24 mouse cellular contexts compared by ENCODE assay signal in genomic region chr13:113622865-113623255, GRCm38 (mm10). TPM values are rescaled to one million over a fixed set of nuclear protein-coding genes. Genes with fewer than 3 reads are reported as not detected.
DNase-seq lines count a peak whose midpoint lies in the region; ATAC-seq lines count a peak whose summit lies in the region.
"Had no signal": no experiment of that assay in that cellular context is flagged by ENCODE, and none has a peak within 500 bp of the region (broad histone marks: within the 10 kb centered on the region; RNA-seq: fewer than 3 reads in every experiment).

No protein-coding gene starts in this region.

- no peaks in the 10 kb centered on the region for H3K36me3 ChIP-seq in kidney, embryonic 16.5 days (ENCODE audit: insufficient read depth, low read length)
- H3K36me3 ChIP-seq: embryonic facial prominence, embryonic 15.5 days; forebrain, embryonic 12.5 days; heart, embryonic 12.5 days; midbrain, embryonic 12.5 days; neural tube, embryonic 15.5 days; stomach, embryonic 15.5 days had no signal

- no peak overlapping the region for H3K4me3 ChIP-seq in kidney, embryonic 16.5 days (ENCODE audit: low read length)
- H3K4me3 ChIP-seq: embryonic facial prominence, embryonic 15.5 days; forebrain, embryonic 12.5 days; heart, embryonic 12.5 days; midbrain, embryonic 12.5 days; neural tube, embryonic 15.5 days; stomach, embryonic 15.5 days had no signal

- ATAC-seq in kidney, embryonic 16.5 days (ENCODE audit: low FRiP score, low TSS enrichment) = no peak
- peak; percentile 78 for ATAC-seq in granulocyte monocyte progenitor cell, adult 5-6 weeks (replicated peaks; ENCODE audit: poor library complexity, severe bottlenecking)

- 72% methylated on average over 8 of the region's 8 CpGs for WGBS in kidney, embryonic 16.5 days

- H3K27ac ChIP-seq in kidney, embryonic 16.5 days (ENCODE audit: low read length) = peak overlapping the region; percentile 36; the same call in 1 of the 2 replicates
- H3K27ac ChIP-seq: embryonic facial prominence, embryonic 15.5 days; forebrain, embryonic 12.5 days; liver, embryonic 14.5 days; midbrain, embryonic 12.5 days; neural tube, embryonic 15.5 days; stomach, embryonic 15.5 days had no signal

- H3K27me3 ChIP-seq in kidney, embryonic 16.5 days (ENCODE audit: insufficient read depth, low read length) = no peaks in the 10 kb centered on the region
- H3K27me3 ChIP-seq: embryonic facial prominence, embryonic 15.5 days; forebrain, embryonic 12.5 days; heart, embryonic 12.5 days; midbrain, embryonic 12.5 days; neural tube, embryonic 15.5 days; stomach, embryonic 15.5 days had no signal

- no peak overlapping the region for H3K9ac ChIP-seq in kidney, embryonic 16.5 days (replicated peaks; ENCODE audit: low read length)
- H3K9ac ChIP-seq: embryonic facial prominence, embryonic 15.5 days; forebrain, embryonic 12.5 days; heart, embryonic 12.5 days; liver, embryonic 14.5 days; midbrain, embryonic 12.5 days; neural tube, embryonic 15.5 days; stomach, embryonic 15.5 days had no signal

- no peak for DNase-seq in kidney, adult 9 months
- DNase-seq in 3T3-L1 (ENCODE audit: low read depth, low spot score) = peak; percentile 43
- DNase-seq in Muller cell, postnatal 12 days (ENCODE audit: inconsistent ontology term) = peak; percentile 31
- DNase-seq in adrenal gland, adult 8-10 months = no peak
- no peak for DNase-seq in urinary bladder, postnatal 10 days (ENCODE audit: low spot score)
- DNase-seq: adrenal gland, adult 2 months; cerebellum, adult 11-12 months; cerebellum, postnatal 25 days; gastrocnemius, postnatal 14 days; layer of hippocampus, postnatal 36 days; left cerebral cortex, postnatal 4 days; lung, postnatal 4 days; spleen, adult 18-20 months; thymus, postnatal 25 days had no signal

- H3K9me3 ChIP-seq in kidney, embryonic 16.5 days (ENCODE audit: low read length) = no peaks in the 10 kb centered on the region
- H3K9me3 ChIP-seq: embryonic facial prominence, embryonic 15.5 days; forebrain, embryonic 12.5 days; heart, embryonic 12.5 days; midbrain, embryonic 12.5 days; neural tube, embryonic 15.5 days; stomach, embryonic 15.5 days had no signal

- H3K4me2 ChIP-seq in kidney, embryonic 16.5 days (replicated peaks; ENCODE audit: low read depth, low read length) = no peak overlapping the region
- H3K4me2 ChIP-seq: embryonic facial prominence, embryonic 15.5 days; forebrain, embryonic 12.5 days; heart, embryonic 12.5 days; midbrain, embryonic 12.5 days; neural tube, embryonic 15.5 days; stomach, embryonic 15.5 days had no signal

- H3K4me1 ChIP-seq in kidney, embryonic 16.5 days (ENCODE audit: insufficient read depth, low read length) = peaks cover 11% of the 10 kb centered on the region; the same call in 1 of the 2 replicates
- H3K4me1 ChIP-seq: forebrain, embryonic 12.5 days; midbrain, embryonic 12.5 days; neural tube, embryonic 15.5 days had no signal

RNA-seq across cellular contexts. Expression of gene Snx18, which starts 4.5 kb away (rescaled TPM):
- polyA plus RNA-seq in kidney, embryonic 16.5 days (2015; fragmentation: Nextera tagmentation; extraction: Ambion mirVana) = 24.6 and 27.2 TPM in 2 replicates
- 25.5 and 39.0 TPM in 2 replicates for total RNA-seq in granulocyte monocyte progenitor cell, adult 5-6 weeks (2014; fragmentation: Nextera tagmentation)
- 46.2 and 47.1 TPM in 2 replicates for total RNA-seq in granulocyte monocyte progenitor cell, adult 5-6 weeks (2017)
- total RNA-seq in adrenal gland, adult 8-10 months (2022) = 10 to 100 TPM; 23.3 to 29.6 (median 26.4) TPM

RNA-seq across cellular contexts. Expression of gene Hspb3, which starts 40.6 kb away (rescaled TPM):
- 0.27 and 0.71 TPM in 2 replicates for polyA plus RNA-seq in kidney, embryonic 16.5 days (2015; fragmentation: Nextera tagmentation; extraction: Ambion mirVana)
- not detected in 2 replicates for total RNA-seq in granulocyte monocyte progenitor cell, adult 5-6 weeks (2014; fragmentation: Nextera tagmentation)
- not detected in 2 replicates for total RNA-seq in granulocyte monocyte progenitor cell, adult 5-6 weeks (2017)
- total RNA-seq in adrenal gland, adult 8-10 months (2022) = not detected
- total RNA-seq: adrenal gland, adult 2 months; MEL had no signal
- polyA plus RNA-seq: adrenal gland, adult 2 months; liver, embryonic 14.5 days; midbrain, embryonic 12.5 days had no signal

Comparison
In these comparisons a context has a peak if more than half of its experiments do, and no peak if none do; other contexts are left out.
1. DNase-seq: peak in 3T3-L1 (single experiment) and Muller cell, postnatal 12 days (single experiment); none in kidney, adult 9 months (single experiment), adrenal gland, adult 8-10 months (single experiment) and urinary bladder, postnatal 10 days (single experiment).